Mouse (Mus musculus) left cerebral cortex, postnatal 4 days (tissue): Measurements from ENCODE around the gene Tmem130. TPM values are rescaled to one million over a fixed set of nuclear protein-coding genes. Genes with fewer than 3 reads are reported as not detected.

Source experiments
- DNase-seq: peaks from one replicate; pipeline ENCODE4 v3.0.0-alpha.2; 2022
- intact Hi-C: fragments of 180-260 bp; cut with DNase I; formaldehyde crosslinking; loops from one replicate; pipeline ENCODE4 v1.15.1; 2025
- total RNA-seq, 2 experiments: library from RNA; stranded (reverse); gene quantifications; 2 replicates each; pipeline ENCODE4 v1.2.3; 2021

Gene Tmem130
- total RNA-seq, 2 experiments from 2014 or later = 183 to 239 TPM

DNA sequence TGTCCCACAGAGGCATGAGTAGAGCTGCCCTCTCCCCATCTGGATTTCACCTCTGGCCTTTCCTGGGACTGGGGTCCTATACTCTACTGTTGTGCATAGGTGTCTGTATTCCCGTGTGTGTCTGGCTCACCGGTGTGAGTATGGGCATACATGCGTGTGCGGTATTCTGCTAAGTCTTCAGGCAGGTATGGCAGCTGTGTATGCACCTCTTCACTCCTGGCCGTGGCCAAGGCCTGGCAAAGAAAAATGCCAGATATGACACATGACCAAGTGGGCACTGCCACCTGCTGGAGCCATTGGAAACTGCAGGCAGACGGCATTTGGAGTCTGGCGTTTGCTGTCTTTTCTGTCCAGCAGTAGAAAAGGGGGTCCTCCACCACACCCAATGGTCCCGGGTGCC, 26.7 kb downstream of the Tmem130 start:
- peak; percentile 79 for DNase-seq

GRCm38 (mm10) chr5:144733953-144734352, 27.7 kb downstream of the Tmem130 start:
- intact Hi-C loops = loop anchor here (10.0 kb wide), 1 partner anchor 529 kb away; no protein-coding TSS in a partner anchor
- DNase-seq = peak; percentile 81

More for the DNA sequence above, 26.7 kb downstream of the Tmem130 start:
- intact Hi-C loops = loop anchor here (10.0 kb wide), 1 partner anchor 530 kb away; no protein-coding TSS in a partner anchor

DNA sequence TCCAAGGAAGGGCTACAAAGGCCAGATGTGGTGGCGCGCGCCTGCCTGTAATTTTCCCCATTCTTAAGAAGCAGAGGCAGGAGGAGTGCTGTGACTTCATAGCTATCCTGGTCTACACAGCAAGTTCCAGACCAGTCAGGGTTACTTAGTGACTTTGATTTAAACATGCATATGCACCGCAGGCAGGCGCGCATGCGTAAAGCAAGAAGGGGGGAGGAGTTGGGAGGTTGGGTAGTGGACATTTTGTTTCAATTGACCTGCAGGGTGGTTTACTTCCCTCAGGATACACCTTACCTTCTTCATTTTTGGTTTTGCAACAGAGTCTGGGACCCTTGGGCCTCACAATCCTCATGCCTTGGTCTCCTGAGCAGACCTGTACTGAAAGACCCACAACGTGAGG, 32.4 kb downstream of the Tmem130 start:
- intact Hi-C loops = loop anchor here (10.0 kb wide), 1 partner anchor 184 kb away; the partner anchor contains the start of gene Nptx2
- DNase-seq = no peak

DNA sequence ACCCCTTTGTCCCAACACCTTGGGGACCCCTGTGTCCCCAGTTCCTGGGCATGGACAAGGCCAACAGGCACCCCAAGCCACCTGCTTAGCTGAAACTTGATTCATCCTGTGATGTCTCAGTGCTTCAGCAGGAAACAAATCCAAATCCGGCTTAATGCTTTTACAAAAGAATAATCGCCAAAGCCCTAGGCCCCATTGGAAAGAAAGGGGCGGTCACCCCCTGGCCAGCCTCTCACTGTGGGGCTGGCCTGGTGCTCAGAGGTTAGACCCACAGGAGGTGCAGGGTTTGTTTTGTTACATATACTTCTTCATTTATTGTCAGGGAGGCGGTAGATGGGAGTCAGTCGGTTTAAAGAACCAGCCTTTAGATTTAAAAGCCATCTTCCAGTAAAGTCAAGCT, 33.4 kb downstream of the Tmem130 start:
- intact Hi-C loops = loop anchor here (10.0 kb wide), 1 partner anchor 183 kb away; the partner anchor contains the start of gene Nptx2

GRCm38 (mm10) chr5:144727119-144727518, 34.5 kb downstream of the Tmem130 start:
- DNase-seq = peak; percentile 87
- intact Hi-C loops = loop anchor here (2.0 to 10.0 kb wide), 2 partner anchors 182 to 338 kb away; partner anchors contain the start of gene Nptx2

More for the DNA sequence above, 33.4 kb downstream of the Tmem130 start:
- DNase-seq = no peak

DNA sequence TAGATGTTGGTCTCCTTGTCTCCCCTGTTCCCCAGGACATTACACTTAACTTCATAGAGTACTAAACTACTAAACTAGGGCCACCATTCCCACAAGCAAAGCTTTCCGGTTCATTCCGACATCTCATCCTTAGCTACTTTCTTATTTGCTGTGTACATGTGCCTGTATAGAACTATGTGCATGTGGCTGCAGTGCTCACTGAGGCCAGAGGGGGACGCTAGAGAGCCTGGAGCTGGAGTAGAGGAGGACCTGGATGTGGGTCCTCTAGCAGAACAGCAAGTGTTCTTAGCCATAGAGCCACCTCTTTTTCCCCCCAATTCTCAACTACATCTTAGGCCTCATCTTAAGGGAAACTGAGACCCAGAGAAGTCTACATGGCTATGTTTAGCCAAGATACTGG, 36.1 kb downstream of the Tmem130 start:
- no peak for DNase-seq
- intact Hi-C loops = loop anchor here (10.0 kb wide), 1 partner anchor 181 kb away; the partner anchor contains the start of gene Nptx2

DNA sequence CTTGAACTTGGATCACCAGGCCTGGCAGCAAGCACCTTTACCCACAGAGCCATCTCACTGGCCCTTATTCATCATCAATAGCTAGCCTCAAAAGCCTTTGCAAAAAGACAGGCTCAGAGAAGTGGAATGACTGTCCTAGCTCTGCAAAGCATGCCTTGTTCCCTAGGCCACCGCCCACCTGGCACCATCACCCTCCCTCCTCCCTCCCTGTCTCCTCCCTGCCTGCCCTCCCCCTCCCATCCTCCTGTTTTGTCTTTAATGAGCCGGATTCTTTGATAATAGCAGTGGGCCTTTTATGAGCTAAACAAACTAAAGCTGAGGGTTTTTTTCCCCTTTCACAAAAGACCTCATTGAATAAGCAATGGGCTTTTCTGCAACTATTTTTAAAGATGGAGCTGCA, 36.7 kb downstream of the Tmem130 start:
- intact Hi-C loops = loop anchor here (10.0 kb wide), 1 partner anchor 180 kb away; the partner anchor contains the start of gene Nptx2
- no peak for DNase-seq

DNA sequence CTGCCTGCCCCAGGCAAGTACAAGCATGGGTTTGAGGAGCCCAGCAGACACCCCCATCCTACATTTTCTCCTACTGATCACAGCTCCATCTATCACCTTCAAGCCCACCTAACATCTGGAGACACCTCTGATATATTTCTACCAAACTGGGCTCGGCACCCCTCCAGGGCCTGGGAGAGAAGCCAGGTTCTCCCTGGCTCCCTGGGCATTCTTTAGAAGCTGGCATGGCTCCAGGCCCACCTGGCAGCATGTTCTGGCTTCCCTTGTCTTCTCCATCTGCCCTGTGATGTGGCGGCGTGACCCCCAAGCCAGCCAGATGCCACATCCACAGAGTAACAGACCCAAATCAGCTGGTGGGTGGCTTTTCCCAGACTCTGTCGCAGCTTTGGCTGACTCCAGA, 41.3 kb downstream of the Tmem130 start:
- intact Hi-C loops = loop anchor here (10.0 kb wide), 1 partner anchor 175 kb away; the partner anchor contains the start of gene Nptx2

DNA sequence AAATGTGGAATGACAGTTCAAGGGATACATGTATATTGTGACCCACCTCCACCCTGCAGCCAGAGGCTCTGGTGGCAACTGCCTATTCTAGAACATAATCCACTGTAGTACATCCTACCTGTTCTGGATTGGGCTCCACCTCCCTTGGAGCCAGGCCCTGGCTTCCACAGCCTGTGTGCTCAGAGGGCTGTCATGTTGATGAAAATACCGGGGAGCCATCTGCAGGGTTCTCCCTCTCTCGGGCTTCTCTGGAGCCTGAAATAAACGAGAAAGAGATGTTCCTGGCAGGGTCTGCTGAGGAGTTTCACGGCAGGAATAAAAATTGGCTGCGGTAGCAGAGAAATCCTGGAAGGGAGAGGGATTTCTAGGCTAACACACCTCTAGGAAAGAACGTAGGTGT, 41.8 kb downstream of the Tmem130 start:
- DNase-seq = no peak
- intact Hi-C loops = loop anchor here (10.0 kb wide), 1 partner anchor 175 kb away; the partner anchor contains the start of gene Nptx2

More for the DNA sequence above, 41.3 kb downstream of the Tmem130 start:
- DNase-seq = peak; percentile 64

DNA sequence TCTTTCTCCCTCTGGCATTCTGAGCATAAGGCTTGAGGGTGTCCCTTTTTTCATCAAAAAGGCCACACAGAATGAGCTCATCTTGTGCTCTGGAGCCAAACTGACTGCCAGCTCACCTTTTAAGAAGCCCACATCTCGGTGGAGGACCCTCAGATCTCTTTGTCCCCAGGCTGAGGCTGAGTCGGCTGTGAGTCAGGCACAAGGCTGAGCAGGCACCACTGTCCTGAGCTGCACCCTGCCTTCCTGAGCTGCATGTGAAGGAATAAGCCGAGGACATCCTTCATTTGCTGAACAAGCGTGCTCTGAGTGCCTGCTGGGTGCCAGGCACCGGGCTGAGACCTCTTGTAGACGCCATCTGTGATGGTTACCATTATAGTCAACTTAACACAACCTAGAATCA, 44.4 kb downstream of the Tmem130 start:
- intact Hi-C loops = no loop called here
- no peak for DNase-seq

DNA sequence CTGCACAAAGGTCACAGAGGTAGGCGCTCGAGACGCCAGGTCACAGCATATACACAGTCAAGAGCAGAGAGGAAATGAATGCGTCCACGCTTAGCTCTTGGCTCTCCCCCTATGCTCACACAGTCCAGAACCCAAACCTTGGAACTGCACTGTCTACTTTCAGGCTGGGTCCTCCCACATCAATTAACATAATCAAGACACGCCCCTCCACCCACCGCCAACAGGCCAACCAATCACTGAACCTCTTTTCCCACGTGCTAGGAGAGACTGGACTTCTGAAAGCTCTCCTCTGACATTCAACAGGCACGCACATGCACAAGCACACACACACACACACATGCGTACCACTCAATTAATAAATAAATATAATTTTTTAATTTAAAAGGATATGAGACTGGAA, 48.2 kb downstream of the Tmem130 start:
- intact Hi-C loops = no loop called here

DNA sequence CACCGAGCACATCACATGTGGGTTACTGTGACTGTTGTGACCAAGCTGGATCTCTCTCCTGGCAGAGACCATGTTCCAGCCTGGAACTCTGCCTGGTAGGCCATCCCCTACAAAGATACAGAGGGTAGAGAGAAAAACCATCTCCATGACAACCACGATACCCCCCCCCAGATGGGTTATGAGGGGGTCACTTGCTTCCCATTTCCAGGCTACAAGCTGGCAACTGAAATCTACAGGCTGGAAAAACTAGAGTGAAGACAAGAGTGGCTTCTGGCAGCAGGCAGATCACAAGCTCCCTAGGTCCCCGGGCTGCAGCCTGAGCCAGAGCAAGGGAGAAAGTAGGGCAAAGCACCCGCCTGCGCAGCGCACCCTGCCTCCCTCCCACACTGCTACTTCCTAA, 54.0 kb downstream of the Tmem130 start:
- peak; percentile 77 for DNase-seq
- intact Hi-C loops = no loop called here

More for the DNA sequence above, 48.2 kb downstream of the Tmem130 start:
- DNase-seq = no peak

GRCm38 (mm10) chr5:144703464-144704368, 57.9 kb downstream of the Tmem130 start:
- intact Hi-C loops = no loop called here
- peak; percentile 76 for DNase-seq

- intact Hi-C loops = no loop called here
- no peak for DNase-seq
Observed at GRCm38 (mm10) chr5:144695289-144696060, 66.1 kb downstream of the Tmem130 start.

DNA sequence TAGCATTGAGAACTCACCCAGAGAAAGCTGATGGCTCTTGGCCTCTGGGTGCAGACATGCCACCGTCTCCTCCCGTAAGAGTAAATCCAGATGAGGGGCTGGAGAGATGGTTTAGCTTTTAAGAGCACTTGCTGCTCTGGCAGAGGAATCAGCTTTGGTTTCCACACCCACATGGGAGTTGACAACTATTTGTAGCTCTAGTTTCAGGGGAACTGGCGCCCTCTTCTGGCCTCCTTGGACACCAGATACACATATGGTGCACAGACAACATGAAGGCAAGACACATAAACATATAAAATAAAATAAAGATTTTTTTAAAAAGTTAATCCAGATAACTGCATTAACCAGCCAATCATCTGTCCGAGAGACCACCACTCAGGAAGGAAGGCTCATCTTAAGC, 67.5 kb downstream of the Tmem130 start:
- no peak for DNase-seq
- intact Hi-C loops = no loop called here

DNA sequence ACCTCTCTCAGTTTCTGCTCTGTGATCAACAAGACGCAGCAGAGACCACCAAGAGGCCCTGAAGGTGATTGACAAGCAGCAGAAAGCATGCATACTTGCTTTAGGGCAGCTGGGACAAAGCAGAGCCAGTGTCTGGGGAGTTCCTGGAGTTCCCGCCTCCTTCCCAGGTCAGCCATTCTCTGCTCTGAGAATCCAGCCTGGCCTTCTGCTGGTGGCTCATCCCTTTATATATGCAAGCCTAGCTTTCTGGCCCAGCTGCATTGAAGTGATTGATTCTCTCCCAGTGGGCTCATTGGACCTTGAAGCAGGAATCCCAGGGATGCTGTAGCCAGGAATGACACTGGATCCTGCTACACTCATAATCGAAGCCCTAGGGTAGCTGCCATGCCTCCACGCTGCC, 70.2 kb downstream of the Tmem130 start:
- DNase-seq = no peak
- intact Hi-C loops = no loop called here

DNA sequence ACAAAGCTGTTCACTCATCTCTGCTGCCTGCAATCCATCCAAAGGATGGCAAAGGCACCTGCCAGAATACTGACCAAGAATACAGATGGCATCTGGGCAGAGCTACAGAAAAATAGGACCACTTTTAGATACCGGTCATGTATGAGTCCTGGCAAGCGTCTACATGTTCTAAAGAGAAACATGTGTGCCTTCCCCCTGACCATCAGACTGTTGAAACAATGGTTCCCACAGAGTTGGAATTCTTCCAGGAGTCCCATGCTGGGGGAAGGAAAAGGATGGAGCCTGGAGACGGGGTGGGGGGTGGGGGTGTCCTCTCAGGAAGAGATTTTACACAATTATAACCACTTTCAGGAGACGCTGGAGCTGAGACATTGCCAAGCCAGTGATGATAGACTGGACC, 73.2 kb downstream of the Tmem130 start:
- DNase-seq = peak; percentile 32
- intact Hi-C loops = no loop called here
